Mouse (Mus musculus) stomach, embryonic 15.5 days (tissue): ENCODE measurements around the gene Fam71e2. TPM values are rescaled to one million over a fixed set of nuclear protein-coding genes. Genes with fewer than 3 reads are reported as not detected.

Source experiments
- ATAC-seq: fragments of 200-750 bp; cut with Nextera tagmentation; 2 replicates; pipeline ENCODE4 v1.8.0; 2017; ENCODE audit warnings: low read depth, moderate number of reproducible peaks, moderate TSS enrichment; ENCODE audit not compliant: insufficient read depth, low FRiP score
- H3K27ac ChIP-seq: fragments of 300-500 bp; sonication (generic); 2 replicates; pipeline ENCODE4 v1.5.1; 2015; ENCODE audit warnings: mild to moderate bottlenecking, inconsistent platforms
- H3K27me3 ChIP-seq: fragments of 300-500 bp; sonication (generic); replicated peaks from 2 replicates; pipeline ENCODE4 v1.6.1; 2015; ENCODE audit warnings: inconsistent platforms
- H3K36me3 ChIP-seq: fragments of 300-500 bp; sonication (generic); 2 replicates; pipeline ENCODE4 v1.6.1; 2015; ENCODE audit warnings: inconsistent platforms
- H3K4me1 ChIP-seq: fragments of 300-500 bp; sonication (generic); 2 replicates; pipeline ENCODE4 v1.6.1; 2015; ENCODE audit warnings: inconsistent platforms
- H3K4me2 ChIP-seq: fragments of 300-500 bp; sonication (generic); 2 replicates; pipeline ENCODE4 v1.6.1; 2015; ENCODE audit warnings: mild to moderate bottlenecking, inconsistent platforms
- H3K4me3 ChIP-seq: fragments of 300-500 bp; sonication (generic); replicated peaks from 2 replicates; pipeline ENCODE4 v1.5.1; 2015; ENCODE audit warnings: inconsistent platforms
- H3K9ac ChIP-seq: fragments of 300-500 bp; sonication (generic); 2 replicates; pipeline ENCODE4 v1.6.1; 2015; ENCODE audit warnings: inconsistent platforms
- H3K9me3 ChIP-seq: fragments of 300-500 bp; sonication (generic); 2 replicates; pipeline ENCODE4 v1.6.1; 2016; ENCODE audit warnings: inconsistent platforms
- WGBS: fragments of 180-500 bp; shearing (Covaris S2); methylation state at CpG from one replicate; pipeline ENCODE4 v1.1.7; 2015; 5-methylcytosine and 5-hydroxymethylcytosine counted together
- polyA plus RNA-seq: library from polyadenylated mRNA; unstranded; fragments of >200 nt; fragmentation: Nextera tagmentation; extraction: Ambion mirVana; gene quantifications from 2 replicates; pipeline ENCODE4 v1.2.1, GENCODE M21; 2015

Fam71e2 gene
- polyA plus RNA-seq, 1 experiment from 2014 or later = not detected

DNA sequence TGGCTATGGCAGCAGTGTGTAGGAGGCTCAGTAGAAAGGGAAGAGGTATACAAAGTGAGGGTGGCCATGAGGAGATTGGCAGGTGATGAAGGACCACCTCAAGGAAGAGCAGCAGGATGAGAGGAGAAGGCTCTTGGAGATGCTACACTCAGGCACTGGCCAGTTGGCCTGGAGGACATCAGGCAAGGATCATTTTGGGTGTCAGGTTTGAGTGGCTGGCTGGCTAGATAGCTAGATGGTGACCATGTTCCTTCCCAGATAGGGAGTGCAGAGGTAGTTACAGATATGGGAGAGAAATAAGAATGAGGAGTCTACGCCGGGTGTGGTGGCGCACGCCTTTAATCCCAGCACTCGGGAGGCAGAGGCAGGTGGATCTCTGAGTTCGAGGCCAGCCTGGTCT, 26.2 kb downstream of the Fam71e2 start:
- H3K9ac ChIP-seq = no peak overlapping the region
- peaks cover 23% of the 10 kb centered on the region for H3K4me1 ChIP-seq
- H3K27me3 ChIP-seq = no peaks in the 10 kb centered on the region
- no peak overlapping the region for H3K4me3 ChIP-seq
- no peak overlapping the region for H3K27ac ChIP-seq
- H3K9me3 ChIP-seq = no peaks in the 10 kb centered on the region
- WGBS = 90% methylated on average over 6 of the region's 6 CpGs
- no peak overlapping the region for H3K4me2 ChIP-seq
- H3K36me3 ChIP-seq = peaks cover 14% of the 10 kb centered on the region
- ATAC-seq = no peak

GRCm38 (mm10) chr7:4743354-4743753, 27.7 kb downstream of the Fam71e2 start:
- ATAC-seq = no peak
- Histone ChIP-seq H3K36me3 (peaks cover 14% of the 10 kb centered on the region), H3K27ac (no peak overlapping the region)

GRCm38 (mm10) chr7:4742482-4742819, 28.7 kb downstream of the Fam71e2 start:
- Histone ChIP-seq H3K27me3 (no peaks in the 10 kb centered on the region), H3K27ac (no peak overlapping the region), H3K4me3 (no peak overlapping the region), H3K9ac (no peak overlapping the region), H3K9me3 (no peaks in the 10 kb centered on the region), H3K4me2 (peak overlapping the region; percentile 17; the same call in 1 of the 2 replicates), H3K36me3 (peaks cover 14% of the 10 kb centered on the region), H3K4me1 (peaks cover 29% of the 10 kb centered on the region)
- no peak for ATAC-seq
- 67% methylated on average over 6 of the region's 6 CpGs for WGBS

More at GRCm38 (mm10) chr7:4743354-4743753, 27.7 kb downstream of the Fam71e2 start:
- no peaks in the 10 kb centered on the region for H3K27me3 ChIP-seq
- no peaks in the 10 kb centered on the region for H3K9me3 ChIP-seq
- H3K4me2 ChIP-seq = peak overlapping the region; percentile 17; the same call in 1 of the 2 replicates
- H3K4me1 ChIP-seq = peaks cover 29% of the 10 kb centered on the region
- no peak overlapping the region for H3K4me3 ChIP-seq
- H3K9ac ChIP-seq = no peak overlapping the region
- WGBS = 48% methylated on average over 2 of the region's 2 CpGs

- Histone ChIP-seq H3K4me1 (peaks cover 29% of the 10 kb centered on the region), H3K9ac (no peak overlapping the region), H3K27ac (peak overlapping the region; percentile 87; the same call in 1 of the 2 replicates), H3K9me3 (no peaks in the 10 kb centered on the region), H3K4me3 (peak overlapping the region; percentile 75), H3K27me3 (no peaks in the 10 kb centered on the region), H3K4me2 (peak overlapping the region; percentile 77), H3K36me3 (peaks cover 11% of the 10 kb centered on the region)
- WGBS = 69% methylated on average over 21 of the region's 21 CpGs
- no peak for ATAC-seq
Observed at GRCm38 (mm10) chr7:4741672-4742481, 29.2 kb downstream of the Fam71e2 start.

- no peak for ATAC-seq
- Histone ChIP-seq H3K36me3 (peaks cover 4% of the 10 kb centered on the region), H3K9me3 (no peaks in the 10 kb centered on the region), H3K27me3 (no peaks in the 10 kb centered on the region), H3K4me2 (peak overlapping the region; percentile 77), H3K4me1 (peaks cover 29% of the 10 kb centered on the region), H3K4me3 (peak overlapping the region; percentile 75), H3K27ac (peak overlapping the region; percentile 87), H3K9ac (peak overlapping the region; percentile 80; the same call in 1 of the 2 replicates)
- WGBS = 3% methylated on average over 4 of the region's 4 CpGs
Observed at GRCm38 (mm10) chr7:4741151-4741550, 30.0 kb downstream of the Fam71e2 start.

GRCm38 (mm10) chr7:4740309-4740727, 30.8 kb downstream of the Fam71e2 start:
- H3K27me3 ChIP-seq = no peaks in the 10 kb centered on the region
- H3K36me3 ChIP-seq = no peaks in the 10 kb centered on the region
- 0% methylated on average over 14 of the region's 14 CpGs for WGBS
- peak overlapping the region; percentile 75 for H3K4me3 ChIP-seq
- ATAC-seq = no peak; the same call in 1 of the 2 replicates
- peak overlapping the region; percentile 87 for H3K27ac ChIP-seq
- no peaks in the 10 kb centered on the region for H3K9me3 ChIP-seq
- peak overlapping the region; percentile 80 for H3K9ac ChIP-seq
- peaks cover 29% of the 10 kb centered on the region for H3K4me1 ChIP-seq
- H3K4me2 ChIP-seq = peak overlapping the region; percentile 77

- H3K4me3 ChIP-seq = peak within 1 kb of the TSS; percentile 75
- peak; percentile 95 for ATAC-seq
Observed at GRCm38 (mm10) chr7:4739544-4740275, 31.4 kb downstream of the Fam71e2 start, which contains the start of gene Kmt5c. Gene Kmt5c (plus strand): TSS chr7:4740115.

GRCm38 (mm10) chr7:4739041-4739543, 32.0 kb downstream of the Fam71e2 start:
- Histone ChIP-seq H3K27me3 (no peaks in the 10 kb centered on the region), H3K4me3 (peak overlapping the region; percentile 34), H3K4me1 (peaks cover 29% of the 10 kb centered on the region), H3K36me3 (no peaks in the 10 kb centered on the region), H3K9ac (no peak overlapping the region), H3K9me3 (no peaks in the 10 kb centered on the region), H3K27ac (peak overlapping the region; percentile 71), H3K4me2 (peak overlapping the region; percentile 56)
- WGBS = 52% methylated on average over 10 of the region's 10 CpGs
- no peak for ATAC-seq

More at GRCm38 (mm10) chr7:4739544-4740275, 31.4 kb downstream of the Fam71e2 start, which contains the start of gene Kmt5c:
- Histone ChIP-seq H3K27ac (peak within 1 kb of the TSS; percentile 87), H3K9me3 (no peaks in the 10 kb centered on the region), H3K9ac (peak within 1 kb of the TSS; percentile 80), H3K4me2 (peak within 1 kb of the TSS; percentile 77), H3K4me1 (peaks cover 29% of the 10 kb centered on the region), H3K27me3 (no peaks in the 10 kb centered on the region), H3K36me3 (no peaks in the 10 kb centered on the region)
- WGBS = under 1% methylated on average over 37 of the region's 44 CpGs

- H3K4me1 ChIP-seq = no peaks in the 10 kb centered on the region
- H3K27ac ChIP-seq = no peak overlapping the region
- no peaks in the 10 kb centered on the region for H3K27me3 ChIP-seq
- no peaks in the 10 kb centered on the region for H3K36me3 ChIP-seq
- no peak overlapping the region for H3K9ac ChIP-seq
- H3K4me3 ChIP-seq = no peak overlapping the region
- peak; percentile 70 for ATAC-seq
- no peak overlapping the region for H3K4me2 ChIP-seq
- WGBS = 49% methylated on average over 6 of the region's 6 CpGs
- no peaks in the 10 kb centered on the region for H3K9me3 ChIP-seq
Observed at GRCm38 (mm10) chr7:4732968-4733392, 38.1 kb downstream of the Fam71e2 start.

GRCm38 (mm10) chr7:4731090-4731489, 40.0 kb downstream of the Fam71e2 start:
- WGBS = 71% methylated on average over 5 of the region's 5 CpGs
- ATAC-seq = no peak
- H3K36me3 ChIP-seq = no peaks in the 10 kb centered on the region

GRCm38 (mm10) chr7:4725169-4725568, 45.9 kb downstream of the Fam71e2 start, which contains the start of gene Tmem150b:
Gene Tmem150b (minus strand): TSS chr7:4725249.
- Histone ChIP-seq H3K4me3 (peak within 1 kb of the TSS; percentile 40), H3K4me2 (peak within 1 kb of the TSS; percentile 59), H3K27me3 (no peaks in the 10 kb centered on the region), H3K27ac (peak within 1 kb of the TSS; percentile 82), H3K9me3 (no peaks in the 10 kb centered on the region), H3K36me3 (no peaks in the 10 kb centered on the region), H3K4me1 (peaks cover 10% of the 10 kb centered on the region; the same call in 1 of the 2 replicates), H3K9ac (no peak within 1 kb of the TSS)
- 66% methylated on average over 7 of the region's 7 CpGs for WGBS
- no peak for ATAC-seq

More at GRCm38 (mm10) chr7:4731090-4731489, 40.0 kb downstream of the Fam71e2 start:
- Histone ChIP-seq H3K4me1 (no peaks in the 10 kb centered on the region), H3K27me3 (no peaks in the 10 kb centered on the region), H3K9ac (no peak overlapping the region), H3K4me3 (no peak overlapping the region), H3K4me2 (no peak overlapping the region), H3K27ac (no peak overlapping the region), H3K9me3 (no peaks in the 10 kb centered on the region)
